Mouse (Mus musculus) urinary bladder, adult 18-20 months (tissue): Measurements from ENCODE around the gene Prph.

Experiments used
- DNase-seq, 2 experiments: peaks; one replicate each; pipeline ENCODE4 v3.0.0; 2022; ENCODE audit warnings: low spot score in 2 of 2, mixed read lengths in 2 of 2

Gene Prph

DNA sequence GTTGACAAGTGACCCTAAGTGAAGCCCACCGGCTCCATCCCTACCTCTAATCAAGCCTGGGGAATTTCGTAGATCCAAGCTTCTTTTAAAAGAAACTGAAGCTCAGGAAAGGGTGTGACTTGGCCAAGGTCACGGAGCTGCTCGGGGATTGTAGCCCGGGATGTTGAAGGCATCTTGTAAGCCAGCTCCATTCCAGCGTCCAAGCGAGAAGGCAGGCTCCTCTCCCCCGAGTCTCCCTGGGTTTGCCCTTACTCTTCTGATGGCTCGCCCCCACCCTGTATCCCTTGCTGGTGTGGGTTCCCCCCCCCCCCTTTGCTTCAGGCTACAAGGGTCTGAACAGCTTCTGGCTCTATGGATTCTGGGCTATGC lies 43.5 kb downstream of the Prph start:
- no peak for DNase-seq

DNA sequence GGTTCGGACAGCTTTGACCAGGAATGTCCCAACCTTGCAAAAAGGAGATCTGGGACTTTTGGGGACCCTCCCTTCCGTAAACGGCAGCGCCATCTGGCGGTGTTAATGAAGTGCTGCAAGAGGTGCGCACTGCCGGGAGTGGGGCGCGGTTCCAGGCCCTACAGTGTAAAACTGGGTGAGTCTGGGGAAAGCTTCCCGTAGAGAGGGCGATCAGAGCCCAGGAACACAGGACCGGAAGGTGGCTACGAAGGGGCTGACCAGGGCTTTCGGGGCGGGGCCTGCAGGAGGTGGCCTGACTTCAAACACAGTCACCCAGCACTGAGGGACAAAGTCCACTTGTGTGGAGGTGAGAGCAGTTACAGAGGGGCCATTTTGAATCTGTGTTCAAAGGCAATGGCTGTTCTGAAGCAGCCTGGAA lies 44.2 kb downstream of the Prph start:
- DNase-seq: peak; percentile 35 to 41

DNA sequence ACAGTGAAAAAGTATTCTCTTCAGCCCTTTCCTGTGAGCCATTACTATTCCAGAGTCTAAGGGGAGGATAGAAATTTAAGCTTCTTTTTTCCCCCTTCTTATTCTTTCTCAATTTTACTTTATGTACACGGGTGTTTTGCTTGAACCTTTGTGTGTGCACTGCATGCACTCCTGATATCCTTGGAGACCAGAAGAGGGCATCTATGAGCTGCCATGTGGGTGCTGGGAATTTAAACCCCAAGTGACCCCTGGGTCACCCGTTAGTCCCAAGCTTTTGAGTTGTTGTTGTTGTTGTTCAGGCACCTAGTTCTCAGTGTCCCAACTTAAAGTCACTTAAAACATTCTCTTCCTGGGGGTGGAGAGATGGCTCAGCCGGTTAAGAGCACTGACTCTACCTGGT lies 45.0 kb downstream of the Prph start:
- no peak for DNase-seq

DNA sequence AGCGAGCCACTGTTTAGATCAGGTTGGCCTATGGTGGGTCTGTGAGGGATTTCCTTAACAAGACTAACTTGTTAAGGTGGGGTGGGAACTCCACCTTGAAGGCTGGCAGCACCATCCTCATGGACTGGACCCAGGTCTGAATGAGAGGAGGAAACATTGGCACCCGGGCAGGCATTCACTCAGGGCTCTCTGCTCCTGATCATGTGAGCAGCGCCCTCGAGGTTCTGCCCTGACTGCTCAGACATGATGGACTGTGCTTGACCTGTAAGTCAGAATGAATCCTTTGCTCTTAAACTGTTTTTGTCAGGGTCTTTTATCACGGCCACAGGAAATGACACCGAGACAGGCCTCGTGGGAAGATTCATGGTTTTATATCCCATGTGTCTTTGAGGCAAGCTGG lies 50.3 kb downstream of the Prph start:
- no peak for DNase-seq

DNA sequence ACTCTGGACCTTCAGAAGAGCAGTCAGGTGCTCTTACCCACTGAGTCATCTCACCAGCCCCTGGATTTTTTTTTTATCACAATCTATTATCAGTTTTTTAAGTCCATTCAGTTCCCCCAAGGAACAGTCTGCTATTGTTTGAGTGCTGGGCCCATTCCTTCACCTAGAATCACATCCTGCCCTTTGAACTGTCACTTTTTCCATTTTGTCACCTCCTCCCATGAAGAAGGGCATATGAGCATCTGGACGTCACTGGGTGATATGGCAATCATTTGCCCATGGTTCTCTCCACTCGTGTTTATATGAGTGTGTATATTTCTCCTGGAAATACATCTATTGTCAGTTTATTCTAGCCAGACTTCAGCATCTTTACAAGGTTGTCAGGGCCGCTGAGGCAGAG lies 52.9 kb downstream of the Prph start:
- DNase-seq: no peak
